Mouse (Mus musculus) embryonic stem cell, embryonic (primary cell): ENCODE measurements around the gene S1pr4.

Experiments
- CTCF ChIA-PET, 4 experiments: fragments of 300-600 bp in 2 of 4; fragments of 350-600 bp in 2 of 4; sonication (Branson Sonifier 250); formaldehyde crosslinking; loops; one replicate each; lab custom pipeline; 2022; ENCODE audit warnings: inconsistent platforms in 2 of 4; lab: Charles Lee
- POLR2A ChIA-PET, 4 experiments: fragments of 300-600 bp in 2 of 4; fragments of 350-600 bp in 2 of 4; sonication (Branson Sonifier 250); formaldehyde crosslinking; loops; one replicate each; lab custom pipeline; 2022; ENCODE audit warnings: antibody characterized with exemption in 4 of 4, inconsistent platforms in 1 of 4; lab: Charles Lee

The S1pr4 gene

DNA sequence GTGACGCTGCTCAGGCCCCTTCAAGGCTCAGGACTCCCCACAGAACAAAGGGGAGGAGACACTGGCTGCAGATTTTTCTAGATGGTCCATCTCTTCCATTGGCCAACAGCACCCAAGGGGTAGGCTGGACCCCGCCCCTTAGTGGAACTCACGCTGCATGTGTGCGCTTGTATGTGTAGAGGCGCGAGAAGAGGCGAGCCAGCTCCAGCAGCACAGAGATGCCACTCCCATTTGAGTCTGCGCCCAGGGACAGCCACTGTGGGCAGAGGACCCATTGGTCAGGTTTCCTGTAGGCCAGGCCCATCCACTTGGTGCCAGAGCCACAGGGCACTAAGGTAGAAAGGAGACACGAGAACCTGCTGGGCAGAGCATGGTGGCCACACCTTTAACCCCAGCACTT is 8.9 kb downstream of the S1pr4 start:
- POLR2A ChIA-PET, result interaction anchor here in 2 of 4 experiments (0.8 to 3.4 kb wide), 4 partner anchors 15 to 63 kb away, joined by 3 to 19 read pairs (median 4); no protein-coding TSS in a partner anchor
- CTCF ChIA-PET, result interaction anchor here in 2 of 4 experiments (0.9 to 1.7 kb wide), 3 partner anchors 12 to 59 kb away, joined by 3 to 5 read pairs (median 3); no protein-coding TSS in a partner anchor

DNA sequence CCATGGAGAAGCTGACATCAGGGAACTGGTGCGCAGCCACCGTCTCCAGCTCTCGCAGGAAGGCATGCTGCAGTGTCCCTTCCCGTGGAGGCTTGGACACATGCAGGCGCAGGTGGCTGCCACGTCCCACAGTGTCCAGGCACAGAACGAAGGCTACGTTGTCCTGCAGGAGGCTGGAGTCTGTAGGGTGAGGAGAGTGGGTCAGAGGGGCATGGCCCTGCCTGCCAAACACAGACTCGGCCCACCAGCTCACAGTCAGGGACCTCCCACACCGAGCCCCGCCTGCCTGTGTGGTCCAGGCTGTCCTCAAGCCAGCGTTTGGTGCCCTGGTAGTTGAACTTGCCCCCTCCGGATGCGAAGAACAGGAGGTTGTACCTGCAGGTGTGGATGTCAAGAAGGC is 10.0 kb downstream of the S1pr4 start:
- ChIA-PET POLR2A (interaction anchor here in 2 of 4 experiments (0.8 to 3.4 kb wide), 3 partner anchors 18 to 65 kb away, joined by 3 to 19 read pairs (median 4); no protein-coding TSS in a partner anchor), CTCF (interaction anchor here in 2 of 4 experiments (0.9 to 2.6 kb wide), 3 partner anchors 13 to 63 kb away, joined by 3 to 11 read pairs (median 4); no protein-coding TSS in a partner anchor)

DNA sequence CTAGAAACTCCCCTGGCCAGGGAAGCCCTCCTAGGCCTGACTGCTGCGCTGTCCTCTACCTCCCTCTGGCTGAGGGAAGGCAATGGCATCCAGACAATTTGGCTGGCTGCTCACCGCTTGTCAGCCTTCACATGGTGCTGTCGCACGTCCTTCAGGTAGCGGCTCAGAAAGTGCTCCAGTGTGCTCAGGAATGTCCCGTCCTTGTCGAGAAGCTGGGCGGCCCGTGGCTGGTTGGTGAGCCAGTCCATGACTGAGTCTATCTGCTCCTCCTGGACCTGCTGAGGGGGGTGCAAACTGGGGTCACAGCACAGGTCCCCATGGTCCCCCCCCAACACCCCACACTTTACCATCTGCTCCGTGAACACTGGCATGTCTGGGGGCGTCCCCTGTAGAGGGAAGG is 11.9 kb downstream of the S1pr4 start:
- ChIA-PET POLR2A (interaction anchor here (0.8 to 4.8 kb wide), 15 partner anchors 8 to 382 kb away, joined by 3 to 23 read pairs (median 4); partner anchors contain the start of genes Ncln (in 4 of the 4), Map2k2 (in 1 of the 4), Pip5k1c (in 1 of the 4) and Sirt6 (in 1 of the 4)), CTCF (interaction anchor here in 2 of 4 experiments (0.5 to 2.6 kb wide), 8 partner anchors 8 to 321 kb away, joined by 3 to 11 read pairs (median 3); partner anchors contain the start of genes Ncln (in 1 of the 2) and Pias4 (in 1 of the 2))

DNA sequence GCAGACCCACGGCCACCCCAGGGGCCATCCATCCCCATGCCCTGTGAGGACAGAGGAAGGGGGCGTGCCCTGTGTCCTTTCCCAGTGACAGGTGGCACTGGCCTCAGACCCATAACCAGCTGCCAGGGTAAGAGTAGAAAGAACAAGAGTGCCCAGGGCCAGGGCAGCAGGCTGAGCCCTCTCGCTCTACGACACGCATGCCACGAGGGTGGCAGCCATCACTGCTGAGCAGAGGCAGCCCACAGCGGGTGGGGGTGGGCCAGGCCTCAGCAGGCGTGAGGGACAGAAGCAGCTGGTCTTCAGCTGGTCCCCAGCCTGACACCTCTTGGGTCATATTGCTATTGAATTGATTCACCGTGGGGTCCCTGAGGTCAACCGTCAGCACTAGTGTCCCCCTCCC is 13.4 kb downstream of the S1pr4 start:
- CTCF ChIA-PET, result interaction anchor here in 1 of 4 experiments (0.6 to 2.5 kb wide), 4 partner anchors 34 to 182 kb away, joined by 3 to 27 read pairs (median 7); no protein-coding TSS in a partner anchor
- POLR2A ChIA-PET, result interaction anchor here in 2 of 4 experiments (1.7 to 4.8 kb wide), 3 partner anchors 9 to 64 kb away, joined by 3 to 23 read pairs (median 10); partner anchors contain the start of gene Ncln (in 2 of the 2)

DNA sequence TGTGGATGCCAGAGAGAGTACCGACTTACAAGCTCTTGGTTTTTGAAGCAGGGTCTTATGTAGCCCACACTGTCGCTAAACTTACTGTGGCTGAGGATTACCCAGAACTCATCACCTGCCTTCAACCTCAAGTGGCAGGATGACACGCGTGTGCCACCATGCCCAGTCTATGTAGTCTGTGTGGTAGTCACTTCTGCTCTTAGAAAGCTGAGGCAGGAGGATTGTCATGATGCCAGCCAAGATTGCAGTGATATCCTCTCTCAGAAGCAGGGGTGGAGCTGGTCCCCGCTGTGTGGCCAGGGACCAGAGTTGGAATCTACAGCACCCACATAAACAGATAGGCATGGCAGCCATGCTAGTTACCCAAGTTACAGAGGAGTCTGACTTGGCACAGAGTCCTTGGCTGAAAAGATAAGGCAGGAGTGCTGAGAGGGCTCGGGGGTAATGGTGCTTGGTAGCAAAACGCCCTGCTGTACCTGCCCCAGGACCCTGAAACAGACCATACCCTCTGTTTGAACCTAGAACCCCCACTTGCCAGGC is 14.4 kb downstream of the S1pr4 start:
- ChIA-PET CTCF (interaction anchor here (0.6 to 2.7 kb wide), 32 partner anchors 8 to 294 kb away, joined by 3 to 27 read pairs (median 4); partner anchors contain the start of genes Fzr1 (in 1 of the 4), Gna15 (in 1 of the 4), Ncln (in 1 of the 4) and Pip5k1c (in 1 of the 4)), POLR2A (interaction anchor here (0.5 to 4.8 kb wide), 23 partner anchors 9 to 1808 kb away, joined by 3 to 23 read pairs (median 3); partner anchors contain the start of genes Ncln (in 3 of the 4) and Fzr1 (in 1 of the 4))

DNA sequence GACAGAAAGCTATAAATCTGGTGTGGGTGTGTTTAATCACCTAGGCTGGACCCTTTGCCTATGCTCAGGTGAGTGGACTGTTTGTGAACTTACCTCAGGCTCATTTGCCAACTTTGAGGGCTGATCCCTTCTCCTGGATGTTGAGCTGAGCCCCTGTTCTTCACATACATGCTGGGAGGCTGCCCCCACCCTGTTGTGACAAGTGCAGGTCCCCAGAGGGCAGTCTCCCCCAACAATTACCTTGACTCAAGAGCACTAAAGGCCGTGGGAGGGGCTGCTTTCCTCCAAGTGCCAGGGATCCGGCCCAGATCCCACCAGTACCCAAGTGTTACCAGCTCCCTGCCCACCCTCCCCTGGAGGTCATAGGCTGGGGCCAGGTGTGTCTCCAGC is 14.9 kb downstream of the S1pr4 start:
- CTCF ChIA-PET, result interaction anchor here (0.6 to 2.7 kb wide), 34 partner anchors 9 to 294 kb away, joined by 3 to 27 read pairs (median 4); partner anchors contain the start of genes Fzr1 (in 1 of the 4), Gipc3 (in 1 of the 4), Gna15 (in 1 of the 4) and Ncln (in 1 of the 4)
- POLR2A ChIA-PET, result interaction anchor here (0.5 to 4.8 kb wide), 29 partner anchors 8 to 1807 kb away, joined by 3 to 23 read pairs (median 3); partner anchors contain the start of genes Ncln (in 3 of the 4), Cactin (in 1 of the 4) and Fzr1 (in 1 of the 4)

DNA sequence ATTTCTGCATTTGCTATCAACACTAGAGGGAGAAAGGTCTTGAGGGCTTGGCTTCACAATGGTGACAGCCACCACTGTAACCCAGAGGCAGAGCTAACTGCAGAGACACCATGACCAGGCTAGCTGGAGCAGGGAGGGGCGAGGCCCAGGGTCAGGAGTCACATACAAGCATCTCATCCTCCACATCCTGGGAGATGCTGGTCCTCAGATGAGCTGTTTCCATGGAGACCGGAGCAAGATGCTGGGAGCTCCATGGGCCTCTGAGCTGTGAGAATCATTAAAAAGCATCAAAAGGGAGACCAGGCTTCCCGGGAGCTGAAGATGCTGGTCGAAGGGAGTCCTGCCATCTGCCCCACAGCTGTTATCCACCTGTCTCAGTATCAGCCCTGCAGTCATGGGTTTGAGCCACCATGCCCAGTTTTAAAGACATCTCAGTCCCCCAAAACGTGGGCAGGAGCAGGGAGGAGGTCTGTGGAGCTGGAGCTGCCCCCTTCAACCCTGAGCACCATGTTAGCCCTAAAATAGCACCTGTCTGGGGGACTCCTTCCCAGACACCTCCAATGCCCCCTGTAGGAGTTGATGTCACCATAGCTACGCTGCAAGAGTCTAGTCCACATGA is 15.4 kb downstream of the S1pr4 start:
- ChIA-PET POLR2A (interaction anchor here (0.5 to 4.8 kb wide), 30 partner anchors 8 to 1807 kb away, joined by 3 to 23 read pairs (median 3); partner anchors contain the start of genes Ncln (in 3 of the 4), Cactin (in 1 of the 4) and Fzr1 (in 1 of the 4)), CTCF (interaction anchor here (0.6 to 2.7 kb wide), 32 partner anchors 9 to 1541 kb away, joined by 3 to 27 read pairs (median 4); partner anchors contain the start of genes Fzr1 (in 1 of the 4), Gipc3 (in 1 of the 4), Gna15 (in 1 of the 4) and Ncln (in 1 of the 4))

DNA sequence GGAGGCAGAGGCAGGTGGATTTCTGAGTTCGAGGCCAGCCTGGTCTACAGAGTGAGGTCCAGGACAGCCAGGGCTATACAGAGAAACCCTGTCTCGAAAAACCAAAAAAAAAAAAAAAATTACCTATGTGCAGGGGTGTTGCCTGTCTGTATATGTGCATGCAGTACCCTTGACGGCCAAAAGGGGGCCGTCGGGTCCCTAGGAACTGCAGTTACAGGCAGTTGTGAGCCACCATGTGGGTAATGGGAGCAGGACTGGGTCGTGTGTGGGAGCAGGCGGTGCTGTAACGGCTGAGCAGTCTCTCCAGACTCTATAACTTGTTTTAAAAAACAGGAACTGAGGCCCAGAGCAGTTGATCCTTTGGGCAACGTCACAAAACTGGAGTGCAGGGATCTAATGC is 15.9 kb downstream of the S1pr4 start:
- POLR2A ChIA-PET, result interaction anchor here in 2 of 4 experiments (0.5 to 4.8 kb wide), 15 partner anchors 9 to 1180 kb away, joined by 3 to 23 read pairs (median 4); partner anchors contain the start of genes Ncln (in 2 of the 2) and Cactin (in 1 of the 2)
- CTCF ChIA-PET, result interaction anchor here (0.6 to 2.7 kb wide), 10 partner anchors 10 to 142 kb away, joined by 3 to 20 read pairs (median 4); partner anchors contain the start of gene Gipc3 (in 1 of the 4)

DNA sequence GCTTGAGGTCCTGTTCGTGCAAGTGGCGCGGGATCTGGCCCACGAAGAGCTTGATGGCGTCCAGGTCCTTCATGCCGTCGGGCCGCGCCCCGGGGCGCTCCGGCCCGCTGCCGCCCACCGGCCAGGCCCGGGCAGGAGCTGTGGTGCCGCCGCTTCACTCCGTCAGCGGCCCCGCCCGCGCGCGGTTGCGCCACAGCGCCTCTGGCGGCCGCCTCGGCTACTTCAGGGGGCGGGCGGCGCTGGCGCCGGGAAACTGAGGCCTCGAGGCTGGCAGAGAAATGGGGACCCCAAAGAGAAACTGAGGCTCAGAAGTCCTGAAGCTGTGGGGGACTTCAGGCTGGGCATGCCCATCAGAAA is 17.4 kb downstream of the S1pr4 start, which contains the start of gene Celf5:
Gene Celf5 (minus strand): TSS at position 177 of the 357 bp plus-strand sequence.
- CTCF ChIA-PET, result interaction anchor here (0.6 to 2.3 kb wide), 48 partner anchors 9 to 289 kb away, joined by 3 to 23 read pairs (median 4); partner anchors contain the start of genes Ncln (in 2 of the 4), Pip5k1c (in 2 of the 4), 4930404N11Rik (in 1 of the 4) and Gna11 (in 1 of the 4)
- POLR2A ChIA-PET, result interaction anchor here in 3 of 4 experiments (0.6 to 1.7 kb wide), 26 partner anchors 9 to 553 kb away, joined by 3 to 9 read pairs (median 4); partner anchors contain the start of genes Ncln (in 2 of the 3), Eef2 (in 1 of the 3), Gadd45b (in 1 of the 3) and Gna15 (in 1 of the 3)

DNA sequence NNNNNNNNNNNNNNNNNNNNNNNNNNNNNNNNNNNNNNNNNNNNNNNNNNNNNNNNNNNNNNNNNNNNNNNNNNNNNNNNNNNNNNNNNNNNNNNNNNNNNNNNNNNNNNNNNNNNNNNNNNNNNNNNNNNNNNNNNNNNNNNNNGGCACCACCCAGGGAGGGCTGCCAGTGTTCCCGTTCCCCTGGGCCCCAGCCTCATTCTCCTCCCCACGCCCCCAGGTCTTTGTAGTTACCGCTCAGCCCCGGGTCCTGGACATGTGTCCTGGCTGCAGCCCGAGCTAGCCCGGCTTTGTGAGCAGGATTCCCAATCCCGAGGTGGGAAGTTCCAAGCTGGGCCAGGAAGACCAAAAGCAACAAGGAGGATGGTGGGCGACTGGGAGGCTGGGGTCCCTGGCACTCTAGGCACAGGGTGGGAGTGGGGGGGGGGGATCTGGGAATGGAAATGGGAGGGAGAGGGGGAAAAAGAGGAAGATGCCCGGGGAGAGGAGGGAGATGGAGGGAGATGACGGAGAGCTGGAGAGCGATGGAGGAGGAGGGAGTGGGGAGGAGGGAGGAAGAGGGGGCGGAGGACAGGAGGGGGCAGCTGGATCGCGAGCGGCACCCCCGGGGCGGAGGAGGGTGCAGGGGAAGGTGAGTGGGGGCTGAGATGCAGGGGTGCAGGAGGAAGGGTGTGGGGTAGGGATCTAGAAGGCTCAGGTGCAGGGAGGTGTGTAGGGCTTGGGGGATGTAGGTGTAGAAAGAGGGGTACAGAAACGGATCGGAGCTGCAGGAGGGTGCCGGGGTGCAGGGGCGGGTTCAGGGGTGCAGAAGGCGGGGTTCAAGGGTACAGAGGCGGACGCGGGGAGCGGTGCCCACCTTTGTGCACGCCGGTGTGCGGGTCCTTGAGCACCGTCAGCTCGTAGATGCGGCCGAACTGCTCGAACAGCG is 18.1 kb downstream of the S1pr4 start:
- ChIA-PET POLR2A (interaction anchor here (0.5 to 1.7 kb wide), 32 partner anchors 8 to 1437 kb away, joined by 3 to 9 read pairs (median 3); partner anchors contain the start of genes Ncln (in 2 of the 4), Eef2 (in 1 of the 4), Fzr1 (in 1 of the 4) and Gna15 (in 1 of the 4)), CTCF (interaction anchor here (0.6 to 2.3 kb wide), 52 partner anchors 8 to 1147 kb away, joined by 3 to 23 read pairs (median 4); partner anchors contain the start of genes Ncln (in 2 of the 4), Pip5k1c (in 2 of the 4) and 4930404N11Rik (in 1 of the 4))

DNA sequence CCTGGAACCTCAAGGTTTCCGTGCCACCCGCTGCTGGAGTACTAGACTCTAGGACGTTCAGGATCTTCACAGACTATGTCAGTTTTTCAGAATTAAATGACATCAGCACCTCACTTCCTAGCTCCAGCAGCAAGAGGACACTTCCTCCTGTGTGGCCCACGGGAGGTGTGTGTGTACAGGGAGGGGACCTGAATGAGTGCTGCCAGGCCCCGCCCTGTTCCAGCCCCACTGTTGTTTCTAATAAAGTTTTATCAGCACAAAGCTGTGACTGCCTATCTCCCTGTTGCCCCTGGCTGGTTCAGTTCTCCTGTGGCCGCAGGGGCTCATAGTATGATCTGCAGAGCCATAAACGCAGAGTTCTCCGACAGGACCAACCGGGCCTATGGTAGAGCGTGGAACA is 25.5 kb downstream of the S1pr4 start:
- ChIA-PET POLR2A (interaction anchor here in 3 of 4 experiments (0.6 to 1.7 kb wide), 8 partner anchors 8 to 85 kb away, joined by 3 to 6 read pairs (median 4); partner anchors contain the start of gene Celf5 (in 1 of the 3)), CTCF (interaction anchor here in 2 of 4 experiments (0.6 to 2.2 kb wide), 6 partner anchors 8 to 77 kb away, joined by 3 to 9 read pairs (median 6); partner anchors contain the start of gene Celf5 (in 2 of the 2))

DNA sequence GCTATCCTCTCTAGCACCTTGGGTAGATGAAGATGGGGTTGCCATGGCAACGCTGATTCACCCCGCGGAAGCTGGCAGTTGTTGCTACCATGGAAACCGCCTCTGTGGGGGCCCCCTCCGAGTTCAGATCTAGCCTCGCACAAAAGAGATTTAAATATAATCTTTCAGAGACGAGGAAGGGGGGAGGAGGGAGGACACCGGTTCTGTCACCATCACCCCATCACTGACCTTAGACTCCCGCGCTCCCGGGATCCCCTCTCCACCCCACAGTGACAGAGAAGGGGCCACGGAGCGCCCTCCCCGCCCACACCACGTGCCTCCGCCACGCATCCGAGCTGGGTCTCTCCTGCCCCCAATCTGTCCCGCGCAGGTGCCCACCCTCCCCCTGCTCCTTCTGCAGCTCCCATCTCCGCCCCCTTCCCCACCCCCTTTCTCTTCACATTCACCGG is 26.9 kb downstream of the S1pr4 start:
- POLR2A ChIA-PET, result interaction anchor here in 2 of 4 experiments (0.6 to 1.7 kb wide), 12 partner anchors 9 to 143 kb away, joined by 3 to 6 read pairs (median 3); partner anchors contain the start of genes Celf5 (in 2 of the 2) and Ncln (in 1 of the 2)
- CTCF ChIA-PET, result interaction anchor here in 3 of 4 experiments (0.6 to 2.2 kb wide), 6 partner anchors 8 to 232 kb away, joined by 3 to 9 read pairs (median 6); partner anchors contain the start of gene Celf5 (in 2 of the 3)

DNA sequence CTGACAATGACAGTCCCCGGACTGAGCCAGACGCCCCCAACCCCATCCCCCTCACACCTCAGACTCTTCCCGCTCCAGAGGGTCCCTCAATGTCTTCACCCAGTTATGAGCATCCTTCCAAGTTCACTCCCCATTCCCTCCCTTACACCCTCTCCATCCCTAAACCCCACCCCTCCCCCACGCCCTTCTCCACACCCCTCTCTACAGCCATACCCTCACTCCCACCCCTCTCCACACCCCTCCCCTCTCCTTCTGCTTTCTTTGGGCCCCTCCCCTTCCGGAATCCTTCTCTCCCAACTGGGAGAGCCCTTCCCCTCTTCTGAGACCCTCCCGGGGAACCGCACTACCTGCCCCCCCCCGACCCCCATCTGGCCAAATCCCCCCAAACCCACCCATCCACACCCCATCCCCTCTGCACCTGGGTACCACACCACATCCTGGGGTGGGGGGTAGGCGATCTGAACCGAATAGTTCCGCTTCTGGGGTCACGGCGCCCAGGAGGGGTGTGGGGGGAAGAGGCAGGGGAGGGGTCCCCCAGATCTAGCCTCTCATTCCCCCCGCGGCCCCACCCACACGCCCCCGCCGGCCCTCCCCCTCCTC is 27.4 kb downstream of the S1pr4 start:
- ChIA-PET POLR2A (interaction anchor here in 2 of 4 experiments (0.6 to 1.7 kb wide), 9 partner anchors 10 to 143 kb away, joined by 3 to 6 read pairs (median 3); partner anchors contain the start of genes Celf5 (in 2 of the 2) and Ncln (in 1 of the 2)), CTCF (interaction anchor here in 2 of 4 experiments (1.6 to 2.2 kb wide), 3 partner anchors 7 to 10 kb away, joined by 6 to 9 read pairs (median 7); partner anchors contain the start of gene Celf5 (in 2 of the 2))

DNA sequence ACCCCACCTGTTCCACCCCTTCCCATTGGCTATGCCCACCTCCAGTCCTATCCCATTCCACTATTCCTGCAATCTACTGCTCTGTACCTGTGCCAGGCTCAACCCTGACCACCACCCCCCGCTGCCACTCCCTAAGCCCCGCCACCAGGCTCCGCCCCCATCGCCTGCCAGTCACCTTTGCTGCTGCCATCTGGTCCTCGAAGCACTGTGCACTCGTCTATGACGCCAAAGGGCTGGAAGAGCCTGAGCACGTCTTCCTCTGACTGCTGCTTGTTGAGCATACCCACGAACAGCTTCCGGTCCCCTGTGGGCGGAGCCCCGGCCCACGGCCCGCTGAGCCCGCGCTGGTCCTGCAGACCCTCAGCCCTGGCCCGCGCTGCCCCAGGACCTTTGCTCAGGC is 29.5 kb downstream of the S1pr4 start:
- POLR2A ChIA-PET, result no interaction called here
- CTCF ChIA-PET, result interaction anchor here in 1 of 4 experiments (0.8 kb wide), 1 partner anchor 136 kb away, joined by 3 read pairs; no protein-coding TSS in a partner anchor

DNA sequence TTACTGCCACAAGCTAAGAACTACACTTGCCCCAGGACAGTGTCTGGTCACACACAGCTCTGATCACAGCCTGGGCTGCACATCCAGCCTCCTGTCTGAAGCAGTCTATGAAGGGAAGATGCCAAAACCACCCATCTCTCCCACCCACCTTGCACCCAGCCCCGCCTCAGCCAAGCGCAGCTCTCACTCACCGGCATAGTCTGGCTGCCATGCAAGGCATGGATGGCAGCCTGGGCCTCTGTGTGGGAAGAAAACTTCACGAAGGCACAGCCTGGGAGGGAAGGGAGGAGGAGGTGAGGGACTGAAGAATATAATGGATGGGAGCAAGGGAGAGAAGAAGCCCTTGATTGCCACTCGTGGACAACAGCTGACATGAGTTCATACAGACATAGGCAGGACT is 30.7 kb downstream of the S1pr4 start:
- ChIA-PET CTCF (interaction anchor here in 3 of 4 experiments (0.8 to 2.1 kb wide), 6 partner anchors 13 to 33 kb away, joined by 3 to 7 read pairs (median 4); partner anchors contain the start of gene Celf5 (in 2 of the 3)), POLR2A (interaction anchor here in 2 of 4 experiments (1.0 to 1.5 kb wide), 3 partner anchors 8 to 79 kb away, joined by 3 read pairs; no protein-coding TSS in a partner anchor)
